Mouse (Mus musculus): ENCODE results near the gene Tmem260.

GRCm38 (mm10) chr14:48566596-48566995 lies 120.7 kb downstream of the Tmem260 start:
- TF ChIP-seq CTCF (IDR thresholded peaks at IDR 0.05; ENCODE audit: low read depth, low read length): no peak
- TF ChIP-seq TAL1 (conservative IDR thresholded peaks at IDR 0.05; ENCODE audit: low read depth, low read length): no peak
- TF ChIP-seq GATA1 (IDR thresholded peaks at IDR 0.05; ENCODE audit: borderline replicate concordance, low read length): no peak

Data from G1E (cell line).